Mouse (Mus musculus): ENCODE measurements around the gene Lzts3. TPM values are rescaled to one million over a fixed set of nuclear protein-coding genes. Genes with fewer than 3 reads are reported as not detected.

The Lzts3 gene
- polyA plus RNA-seq, 1 experiment: 200 TPM

- TF ChIP-seq CTCF (IDR thresholded peaks at IDR 0.05; ENCODE audit: extremely low read depth, insufficient read depth, low read length): no peak
- Histone ChIP-seq H3K4me1 (ENCODE audit: control insufficient read depth, insufficient read depth, low read length) (no peaks in the 10 kb centered on the region), H3K4me3 (ENCODE audit: insufficient read depth, low read length) (no peak overlapping the region), H3K27ac (ENCODE audit: insufficient read depth, low read length) (no peak overlapping the region)
Observed at GRCm38 (mm10) chr2:130589761-130590160, 52.8 kb downstream of the Lzts3 start.

- H3K27ac ChIP-seq (ENCODE audit: insufficient read depth, low read length): no peak overlapping the region
- no peak for TF ChIP-seq POLR2A (IDR thresholded peaks at IDR 0.05; ENCODE audit: extremely low read depth, insufficient read depth, low read length)
- TF ChIP-seq CTCF (IDR thresholded peaks at IDR 0.05; ENCODE audit: extremely low read depth, insufficient read depth, low read length): no peak
- no peak overlapping the region for H3K4me3 ChIP-seq (ENCODE audit: insufficient read depth, low read length)
- no peaks in the 10 kb centered on the region for H3K4me1 ChIP-seq (ENCODE audit: control insufficient read depth, insufficient read depth, low read length)
Observed at GRCm38 (mm10) chr2:130589157-130589556, 53.4 kb downstream of the Lzts3 start.

- Histone ChIP-seq H3K4me3 (ENCODE audit: insufficient read depth, low read length) (no peak overlapping the region), H3K4me1 (ENCODE audit: control insufficient read depth, insufficient read depth, low read length) (no peaks in the 10 kb centered on the region), H3K27ac (ENCODE audit: insufficient read depth, low read length) (no peak overlapping the region)
- no peak for TF ChIP-seq CTCF (IDR thresholded peaks at IDR 0.05; ENCODE audit: extremely low read depth, insufficient read depth, low read length)
- TF ChIP-seq POLR2A (IDR thresholded peaks at IDR 0.05; ENCODE audit: extremely low read depth, insufficient read depth, low read length): no peak
Observed at GRCm38 (mm10) chr2:130588373-130588772, 54.2 kb downstream of the Lzts3 start.

- Histone ChIP-seq H3K4me1 (ENCODE audit: control insufficient read depth, insufficient read depth, low read length) (no peaks in the 10 kb centered on the region), H3K27ac (ENCODE audit: insufficient read depth, low read length) (no peak overlapping the region), H3K4me3 (ENCODE audit: insufficient read depth, low read length) (no peak overlapping the region)
- no peak for TF ChIP-seq CTCF (IDR thresholded peaks at IDR 0.05; ENCODE audit: extremely low read depth, insufficient read depth, low read length)
- no peak for TF ChIP-seq POLR2A (IDR thresholded peaks at IDR 0.05; ENCODE audit: extremely low read depth, insufficient read depth, low read length)
Observed at GRCm38 (mm10) chr2:130586016-130586415, 56.6 kb downstream of the Lzts3 start.

GRCm38 (mm10) chr2:130583902-130584560, 58.6 kb downstream of the Lzts3 start:
- Histone ChIP-seq H3K27ac (ENCODE audit: insufficient read depth, low read length) (no peak overlapping the region), H3K4me1 (ENCODE audit: control insufficient read depth, insufficient read depth, low read length) (no peaks in the 10 kb centered on the region), H3K4me3 (ENCODE audit: insufficient read depth, low read length) (no peak overlapping the region)
- TF ChIP-seq CTCF (IDR thresholded peaks at IDR 0.05; ENCODE audit: extremely low read depth, insufficient read depth, low read length) (no peak), POLR2A (IDR thresholded peaks at IDR 0.05; ENCODE audit: extremely low read depth, insufficient read depth, low read length) (no peak)

Other genes starting within 250 kb of the Lzts3 start
- gene Cpxm1, start 245.2 kb downstream of the Lzts3 start, polyA plus RNA-seq (2012; rRNA removed): 10.6 and 13.2 TPM in 2 replicates
- gene Gm28372, start 237.6 kb downstream of the Lzts3 start, polyA plus RNA-seq (2012; rRNA removed): not detected in 2 replicates
- gene 1700020A23Rik, start 237.5 kb downstream of the Lzts3 start, polyA plus RNA-seq (2012; rRNA removed): not detected in 2 replicates
- gene Tmem239, start 236.3 kb downstream of the Lzts3 start, polyA plus RNA-seq (2012; rRNA removed): not detected in 2 replicates
- 101 and 118 TPM in 2 replicates for gene Vps16, start 218.5 kb downstream of the Lzts3 start, polyA plus RNA-seq (2012; rRNA removed)
- gene Pced1a, start 218.1 kb downstream of the Lzts3 start, polyA plus RNA-seq (2012; rRNA removed): 24.6 and 27.9 TPM in 2 replicates
- 156 and 166 TPM in 2 replicates for gene Ptpra, start 192.5 kb downstream of the Lzts3 start, polyA plus RNA-seq (2012; rRNA removed)
- 86.9 and 99.1 TPM in 2 replicates for gene Mrps26, start 79.1 kb downstream of the Lzts3 start, polyA plus RNA-seq (2012; rRNA removed)
- gene Oxt, start 66.6 kb downstream of the Lzts3 start, polyA plus RNA-seq (2012; rRNA removed): 0.32 and 0.42 TPM in 2 replicates
- 0.81 and 1.2 TPM in 2 replicates for gene Avp, start 60.2 kb downstream of the Lzts3 start, polyA plus RNA-seq (2012; rRNA removed)
- 3.7 and 4.8 TPM in 2 replicates for gene Fastkd5, start 12.8 kb downstream of the Lzts3 start, polyA plus RNA-seq (2012; rRNA removed)
- 11.0 and 11.3 TPM in 2 replicates for gene Ubox5, start 12.8 kb downstream of the Lzts3 start, polyA plus RNA-seq (2012; rRNA removed)
- gene Ddrgk1, start 21.9 kb upstream of the Lzts3 start, polyA plus RNA-seq (2012; rRNA removed): 102 and 109 TPM in 2 replicates
- 64.5 TPM in 2 replicates for gene Itpa, start 24.8 kb upstream of the Lzts3 start, polyA plus RNA-seq (2012; rRNA removed)
- 1.5 and 1.8 TPM in 2 replicates for gene Slc4a11, start 54.7 kb upstream of the Lzts3 start, polyA plus RNA-seq (2012; rRNA removed)